Mouse (Mus musculus) forebrain, postnatal 0 days (tissue): Measurements from ENCODE around the gene Ngp. TPM values are rescaled to one million over a fixed set of nuclear protein-coding genes. Genes with fewer than 3 reads are reported as not detected.
A peak's percentile ranks its signal among the peaks of the same experiment; 100 is the strongest.

Source experiments
- ATAC-seq: fragments of 200-750 bp; cut with Nextera tagmentation; 2 replicates; pipeline ENCODE4 v1.8.0; 2017; ENCODE audit warnings: mild to moderate bottlenecking, moderate library complexity
- DNase-seq: peaks from one replicate; pipeline ENCODE4 v3.0.0-alpha.2; 2015
- H3K27ac ChIP-seq: fragments of 300-500 bp; sonication (generic); 2 replicates; pipeline ENCODE4 v1.5.1; 2014; ENCODE audit warnings: low read depth, mild to moderate bottlenecking, antibody characterized with exemption, low read length, moderate library complexity, mixed read lengths
- H3K27me3 ChIP-seq: fragments of 300-500 bp; sonication (generic); 2 replicates; pipeline ENCODE4 v1.6.1; 2014; ENCODE audit warnings: mild to moderate bottlenecking, low read length, mixed read lengths; ENCODE audit not compliant: insufficient read depth
- H3K36me3 ChIP-seq: fragments of 300-500 bp; sonication (generic); 2 replicates; pipeline ENCODE4 v1.6.1; 2014; ENCODE audit warnings: mild to moderate bottlenecking, moderate library complexity; ENCODE audit not compliant: insufficient read depth
- H3K4me1 ChIP-seq: fragments of 300-500 bp; sonication (generic); 2 replicates; pipeline ENCODE4 v1.6.1; 2014; ENCODE audit warnings: antibody characterized with exemption; ENCODE audit not compliant: insufficient read depth
- H3K4me2 ChIP-seq: fragments of 300-500 bp; sonication (generic); 2 replicates; pipeline ENCODE4 v1.6.1; 2014; ENCODE audit warnings: low read depth, mild to moderate bottlenecking, moderate library complexity
- H3K4me3 ChIP-seq: fragments of 300-500 bp; sonication (generic); 2 replicates; pipeline ENCODE4 v1.5.1; 2014; ENCODE audit warnings: low read depth, low read length, mixed read lengths
- H3K9ac ChIP-seq: fragments of 300-500 bp; sonication (generic); 2 replicates; pipeline ENCODE4 v1.6.1; 2014; ENCODE audit warnings: mild to moderate bottlenecking
- H3K9me3 ChIP-seq: fragments of 300-500 bp; sonication (generic); 2 replicates; pipeline ENCODE4 v1.6.1; 2016; ENCODE audit warnings: low read length
- CTCF ChIP-seq: sonication (generic); IDR thresholded peaks from 2 replicates; pipeline ENCODE4 v1.5.1; 2016; ENCODE audit warnings: antibody characterized with exemption, control low read depth, low read depth
- WGBS: fragments of 180-500 bp; shearing (Covaris S2); extraction: QIAGEN DNeasy Blood & Tissue Kit; methylation state at CpG from one replicate; pipeline ENCODE4 v1.1.7; 2014; 5-methylcytosine and 5-hydroxymethylcytosine counted together
- polyA plus RNA-seq: library from polyadenylated mRNA; unstranded; fragments of >200 nt; fragmentation: Nextera tagmentation; extraction: Ambion mirVana; gene quantifications from 2 replicates; pipeline ENCODE4 v1.2.1, GENCODE M21; 2015
- total RNA-seq: library from RNA; depleted of rRNA; stranded (reverse); fragments of >200 nt; gene quantifications from 2 replicates; pipeline ENCODE4 v1.2.3, GENCODE M21; 2014; rRNA removed

Gene Ngp
- total and polyA plus RNA-seq, 2 experiments from 2014 or later: 1.4 TPM; not detected in 1

DNA sequence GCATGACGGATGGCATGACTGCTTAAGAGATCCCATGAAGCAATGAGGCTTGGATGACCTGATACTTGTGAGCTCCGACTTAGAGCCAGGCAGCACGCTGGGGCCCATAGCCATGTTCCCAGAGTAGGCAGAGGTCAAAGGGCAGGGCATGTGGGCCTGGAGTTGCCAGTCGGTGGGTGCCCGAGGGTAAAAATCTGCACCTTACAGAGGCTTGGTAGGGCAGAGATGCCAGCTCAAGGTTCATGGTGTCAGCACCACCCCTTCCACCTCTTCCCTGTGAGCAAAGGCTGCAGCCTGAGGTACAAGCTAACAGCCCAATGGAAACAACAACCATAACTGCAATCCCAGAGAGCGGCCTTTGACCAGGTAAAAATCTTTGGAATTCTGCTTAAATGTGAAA is 45.8 kb downstream of the Ngp start:
- no peak for TF ChIP-seq CTCF
- Histone ChIP-seq H3K9me3 (no peaks in the 10 kb centered on the region), H3K36me3 (0 out of 2 replicates have a peak, but pooled peaks cover 4% of the 10 kb centered on the region), H3K9ac (no peak overlapping the region), H3K4me1 (no peaks in the 10 kb centered on the region), H3K4me2 (no peak overlapping the region), H3K27ac (no peak overlapping the region), H3K4me3 (no peak overlapping the region), H3K27me3 (no peaks in the 10 kb centered on the region)
- 93% methylated on average over 6 of the region's 6 CpGs for WGBS
- no peak for ATAC-seq
- no peak for DNase-seq

DNA sequence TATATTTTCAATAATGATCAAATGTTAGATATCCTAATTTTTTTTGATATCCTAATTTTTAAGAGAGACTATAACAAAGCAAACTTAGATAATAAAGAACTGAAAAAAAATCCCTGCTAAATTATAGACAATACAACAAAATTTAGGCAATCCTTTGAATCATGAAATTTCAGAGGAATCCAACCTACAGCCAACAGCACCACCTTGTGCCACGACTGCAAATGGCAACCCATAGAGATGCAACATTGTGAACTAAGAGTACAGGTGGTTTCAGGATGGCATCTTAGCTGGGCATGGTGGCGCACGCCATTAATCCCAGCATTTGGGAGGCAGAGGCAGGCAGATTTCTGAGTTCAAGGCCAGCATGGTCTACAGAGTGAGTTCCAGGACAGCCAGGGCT is 46.6 kb downstream of the Ngp start:
- H3K27ac ChIP-seq: no peak overlapping the region
- no peaks in the 10 kb centered on the region for H3K9me3 ChIP-seq
- H3K27me3 ChIP-seq: no peaks in the 10 kb centered on the region
- H3K4me2 ChIP-seq: no peak overlapping the region
- ATAC-seq (no peak), DNase-seq (peak; percentile 19)
- H3K9ac ChIP-seq: no peak overlapping the region
- H3K4me3 ChIP-seq: no peak overlapping the region
- 92% methylated on average over 3 of the region's 3 CpGs for WGBS
- H3K36me3 ChIP-seq: 0 out of 2 replicates have a peak, but pooled peaks cover 4% of the 10 kb centered on the region
- H3K4me1 ChIP-seq: no peaks in the 10 kb centered on the region
- peak; percentile 39; the same call in 1 of the 2 replicates for TF ChIP-seq CTCF

Other genes starting within 250 kb of the Ngp start
- 365 and 387 TPM in 2 replicates for gene Cspg5, start 176.0 kb upstream of the Ngp start, total RNA-seq
- gene Cspg5, start 176.0 kb upstream of the Ngp start, polyA plus RNA-seq: 234 and 280 TPM in 2 replicates
- gene Elp6, start 114.6 kb upstream of the Ngp start, total RNA-seq: 27.8 and 35.2 TPM in 2 replicates
- 27.1 and 27.5 TPM in 2 replicates for gene Elp6, start 114.6 kb upstream of the Ngp start, polyA plus RNA-seq
- 87.6 and 111 TPM in 2 replicates for gene Scap, start 86.5 kb upstream of the Ngp start, total RNA-seq
- 40.1 and 49.5 TPM in 2 replicates for gene Scap, start 86.5 kb upstream of the Ngp start, polyA plus RNA-seq
- gene Ptpn23, start 11.5 kb upstream of the Ngp start, total RNA-seq: 25.3 and 26.2 TPM in 2 replicates
- gene Ptpn23, start 11.5 kb upstream of the Ngp start, polyA plus RNA-seq: 7.8 and 10.2 TPM in 2 replicates
- gene Klhl18, start 56.9 kb downstream of the Ngp start, total RNA-seq: 28.2 and 36.8 TPM in 2 replicates
- 15.6 and 19.3 TPM in 2 replicates for gene Klhl18, start 56.9 kb downstream of the Ngp start, polyA plus RNA-seq
- 4.4 and 5.4 TPM in 2 replicates for gene Kif9, start 57.2 kb downstream of the Ngp start, total RNA-seq
- gene Kif9, start 57.2 kb downstream of the Ngp start, polyA plus RNA-seq: 3.0 and 3.8 TPM in 2 replicates
- gene Setd2, start 112.8 kb downstream of the Ngp start, total RNA-seq: 74.6 and 86.4 TPM in 2 replicates
- 13.2 and 21.3 TPM in 2 replicates for gene Setd2, start 112.8 kb downstream of the Ngp start, polyA plus RNA-seq
- 21.3 and 22.5 TPM in 2 replicates for gene Nradd, start 204.7 kb downstream of the Ngp start, total RNA-seq
- gene Nradd, start 204.7 kb downstream of the Ngp start, polyA plus RNA-seq: 19.1 and 27.2 TPM in 2 replicates
- gene Nbeal2, start 234.4 kb downstream of the Ngp start, total RNA-seq: 6.1 and 17.6 TPM in 2 replicates
- 1.1 and 2.0 TPM in 2 replicates for gene Nbeal2, start 234.4 kb downstream of the Ngp start, polyA plus RNA-seq
- gene Ccdc12, start 236.8 kb downstream of the Ngp start, total RNA-seq: 38.4 and 48.4 TPM in 2 replicates
- gene Ccdc12, start 236.8 kb downstream of the Ngp start, polyA plus RNA-seq: 103 and 104 TPM in 2 replicates